Mouse (Mus musculus) mesoderm, embryonic 11.5 days (tissue): ENCODE measurements around the gene Tubb3.

Experiments
- DNase-seq: peaks from one replicate; pipeline ENCODE4 v3.0.0-alpha.2; 2012; ENCODE audit warnings: low read depth, low spot score

Tubb3 gene

GRCm38 (mm10) chr8:123411246-123411645 is at the start of gene Tubb3:
Gene Tubb3 (plus strand): TSS chr8:123411424.
- peak; percentile 90 for DNase-seq

DNA sequence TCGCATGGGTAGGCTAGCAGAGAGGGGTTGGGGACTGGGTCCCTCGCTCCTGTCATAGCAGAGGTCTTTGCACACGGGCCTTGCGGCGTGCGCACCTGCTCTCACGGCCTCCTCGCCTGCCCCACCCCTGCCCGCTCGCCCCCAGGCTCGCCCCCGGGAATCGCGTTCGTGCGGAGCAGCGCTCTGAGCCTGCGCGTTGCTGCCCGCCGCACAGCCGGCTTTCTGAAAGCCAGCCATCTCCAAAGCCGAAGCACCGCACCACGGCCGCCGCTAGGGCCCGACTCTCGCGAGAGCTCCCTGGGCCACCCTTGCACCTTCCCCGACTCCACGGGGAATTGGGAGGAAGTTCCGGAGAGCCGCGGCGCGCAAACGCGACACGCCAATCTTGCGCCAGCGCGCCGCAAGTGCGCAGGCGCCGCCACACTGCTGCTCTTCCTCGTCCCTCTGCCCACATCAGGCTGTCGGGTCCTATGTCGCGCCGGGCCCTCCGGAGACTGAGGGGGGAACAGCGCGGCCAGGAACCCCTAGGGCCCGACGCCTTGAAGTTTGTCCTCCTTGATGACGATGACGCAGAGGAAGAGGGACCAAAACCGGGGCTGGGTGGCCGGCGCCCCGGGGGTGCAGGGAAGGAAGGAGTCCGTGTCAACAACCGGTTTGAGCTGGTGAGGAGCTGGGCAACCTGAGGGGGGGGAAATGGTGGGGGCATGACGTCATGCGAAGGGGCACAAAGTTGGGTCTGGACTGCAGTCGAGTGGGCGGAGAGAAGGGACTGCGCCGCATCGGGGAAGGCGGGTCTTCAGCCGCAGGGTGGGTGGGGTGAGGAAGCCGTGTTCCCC is 37.6 kb upstream of the Tubb3 start, which contains the start of gene Tcf25:
Tcf25 (plus strand) TSS at position 351 of the 836 bp plus-strand sequence.
- peak; percentile 98 for DNase-seq

GRCm38 (mm10) chr8:123374239-123374578 is 37.0 kb upstream of the Tubb3 start:
- peak; percentile 96 for DNase-seq

DNA sequence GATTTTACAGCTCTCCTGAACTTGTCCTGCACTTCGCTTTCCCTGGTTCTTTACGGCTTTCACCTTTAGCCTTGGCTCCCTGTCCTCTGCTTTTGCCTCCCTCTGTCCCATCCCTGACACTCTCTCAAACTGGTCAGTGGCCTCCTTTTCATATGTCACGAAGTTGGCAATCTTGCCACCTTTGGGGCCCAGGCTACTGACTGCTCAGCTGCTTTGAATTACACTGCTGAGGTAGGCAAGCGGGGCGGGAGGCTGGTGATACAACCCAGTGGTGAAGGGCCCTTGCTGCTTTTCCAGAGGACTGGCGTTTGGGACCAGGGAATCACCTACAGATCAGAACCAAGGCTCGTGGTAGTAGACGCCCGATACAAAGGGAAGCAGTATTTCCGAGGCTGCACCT is 35.5 kb upstream of the Tubb3 start:
- DNase-seq, result no peak

DNA sequence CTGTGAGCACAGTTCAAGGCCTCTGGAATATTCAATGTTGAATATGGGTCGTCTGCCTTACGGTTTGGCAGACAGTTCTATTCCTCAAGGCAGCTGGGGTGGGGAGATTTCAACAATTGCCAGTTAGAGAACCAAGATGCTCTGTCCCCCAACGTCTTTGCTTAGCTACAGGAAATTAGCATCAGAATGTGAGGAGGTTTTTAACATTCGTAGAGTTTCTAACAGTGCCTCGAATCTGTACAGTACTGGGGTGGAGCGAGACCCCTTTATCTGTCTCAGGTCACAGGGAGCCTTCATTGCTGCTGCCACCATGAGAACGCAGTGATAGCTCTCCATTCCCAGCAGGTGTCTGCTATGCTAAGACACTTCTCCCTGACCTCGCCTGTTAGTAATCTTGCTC is 35.1 kb upstream of the Tubb3 start:
- no peak for DNase-seq

GRCm38 (mm10) chr8:123381711-123382110 is 29.5 kb upstream of the Tubb3 start:
- DNase-seq, result no peak

GRCm38 (mm10) chr8:123382516-123382915 is 28.7 kb upstream of the Tubb3 start:
- DNase-seq, result no peak

DNA sequence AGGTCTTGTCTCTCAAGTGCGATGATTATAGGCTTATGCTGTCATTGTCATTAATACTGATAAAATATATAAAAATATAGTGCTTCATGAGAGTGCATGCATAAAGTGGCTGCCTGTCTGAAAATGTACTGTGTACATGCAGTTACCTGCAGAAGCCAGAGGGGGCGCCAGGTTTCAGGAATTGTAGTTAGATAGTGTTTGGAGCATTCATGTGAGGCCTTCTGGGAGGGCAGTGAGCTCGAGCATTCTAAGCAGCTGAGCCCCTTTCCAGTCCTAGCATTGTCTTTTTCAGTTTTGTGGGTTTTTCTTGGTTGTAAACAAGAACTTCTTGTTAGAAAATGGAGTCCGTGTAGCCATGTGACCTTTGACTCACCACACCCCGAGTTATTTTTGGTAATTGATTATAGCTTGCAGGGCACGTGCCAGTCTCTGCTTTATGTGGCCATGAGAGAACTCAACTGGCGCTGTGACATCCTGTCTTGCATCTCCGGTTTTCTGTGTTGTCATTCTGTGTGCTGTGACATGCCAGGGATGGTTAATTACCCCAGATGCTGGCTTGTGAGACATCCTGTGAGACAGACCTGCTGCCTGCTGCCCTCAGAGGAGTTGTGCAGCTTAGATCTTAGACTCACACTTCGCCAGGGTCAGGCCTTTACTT is 26.2 kb upstream of the Tubb3 start:
- peak; percentile 25 for DNase-seq

DNA sequence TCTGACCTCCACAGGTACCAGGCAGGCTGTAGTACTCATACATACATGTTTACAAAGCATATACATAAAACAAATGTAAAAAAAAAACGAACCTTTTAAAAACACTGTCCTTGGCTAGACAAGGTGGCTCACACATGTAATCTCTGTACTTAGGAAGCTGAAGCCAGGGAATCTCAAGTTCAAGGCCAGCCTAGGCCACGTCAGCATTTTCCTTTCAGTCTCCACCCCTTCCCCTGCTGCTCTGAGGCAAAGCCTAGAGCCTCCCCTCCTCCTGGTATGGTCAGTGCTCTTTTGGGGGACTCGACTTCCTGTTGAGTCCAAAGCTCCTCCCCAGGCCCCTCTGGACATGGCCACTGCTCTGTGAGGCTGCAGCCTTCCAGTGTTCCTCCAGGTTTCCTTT is 24.2 kb upstream of the Tubb3 start:
- no peak for DNase-seq

- no peak for DNase-seq
Measured at GRCm38 (mm10) chr8:123387801-123388200, 23.4 kb upstream of the Tubb3 start.

DNA sequence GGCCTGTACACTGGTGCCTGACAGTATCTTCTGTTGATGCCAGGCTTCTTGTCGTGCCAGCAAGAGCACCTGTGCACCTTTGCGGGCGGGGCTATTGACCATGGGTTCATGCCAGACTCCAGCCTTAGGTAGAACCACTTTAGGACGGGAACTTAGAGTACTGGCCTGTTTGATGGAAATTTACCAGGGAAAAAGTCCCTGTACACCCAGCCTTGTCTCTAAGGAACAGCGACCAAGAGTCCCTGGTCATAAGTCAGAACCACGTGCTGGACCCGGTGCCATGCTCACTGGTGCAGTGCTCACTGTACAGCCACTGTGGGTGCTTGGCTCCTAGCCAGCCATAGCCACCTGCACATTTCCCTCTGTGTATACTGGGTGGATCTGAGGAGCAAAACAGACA is 22.2 kb upstream of the Tubb3 start:
- no peak for DNase-seq

DNA sequence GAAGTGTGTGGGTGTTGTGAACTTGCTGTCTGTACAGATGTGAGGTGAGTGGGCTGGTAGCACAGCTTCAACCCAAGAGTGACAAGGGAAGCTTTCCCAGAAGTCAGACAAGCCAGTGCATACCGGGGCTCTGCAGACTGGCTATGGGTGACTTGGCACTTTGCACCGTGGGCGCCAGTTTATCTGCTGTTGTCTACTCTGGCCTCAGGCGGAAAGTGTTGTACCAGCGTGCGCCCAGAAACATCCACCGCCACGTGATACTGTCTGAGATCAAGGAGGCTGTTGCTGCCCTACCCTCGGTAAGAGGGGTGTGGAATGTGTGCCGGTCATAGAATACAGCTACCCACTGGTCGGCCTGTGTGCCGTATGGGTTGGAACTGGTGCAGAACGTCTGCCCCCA is 12.9 kb upstream of the Tubb3 start:
- DNase-seq, result no peak

- no peak for DNase-seq
Measured at GRCm38 (mm10) chr8:123401936-123402335, 9.3 kb upstream of the Tubb3 start.

GRCm38 (mm10) chr8:123402730-123403326 is 8.4 kb upstream of the Tubb3 start:
- no peak for DNase-seq

- no peak for DNase-seq
Measured at GRCm38 (mm10) chr8:123404521-123404920, 6.7 kb upstream of the Tubb3 start.

DNA sequence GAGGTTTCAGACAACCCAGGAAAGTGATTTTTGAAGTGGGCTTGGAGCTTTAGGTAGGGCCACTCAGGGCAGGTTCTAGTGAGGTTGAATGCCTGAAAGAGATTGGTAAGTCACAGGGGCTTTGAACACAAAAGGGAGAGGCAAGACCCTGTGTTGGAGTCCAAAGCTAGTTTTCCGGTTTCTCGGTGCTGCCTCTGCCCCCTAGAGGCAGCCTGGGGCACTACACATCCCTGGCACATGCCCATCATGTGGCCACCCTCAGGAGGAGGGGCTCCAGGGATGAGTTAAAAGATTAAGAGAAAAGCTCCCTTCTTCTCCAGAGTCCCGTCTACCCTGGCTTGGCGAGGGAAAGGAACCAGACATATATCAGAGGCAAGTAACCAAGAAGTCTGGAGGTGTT is 4.4 kb upstream of the Tubb3 start, which contains the start of gene Mc1r:
Mc1r (plus strand) TSS at position 322 of the 400 bp plus-strand sequence.
- DNase-seq, result peak; percentile 81

- no peak for DNase-seq
Measured at GRCm38 (mm10) chr8:123407612-123408011, 3.6 kb upstream of the Tubb3 start.

- no peak for DNase-seq
Measured at GRCm38 (mm10) chr8:123408586-123409544, 2.4 kb upstream of the Tubb3 start.

GRCm38 (mm10) chr8:123410049-123410587 is 1.1 kb upstream of the Tubb3 start:
- peak; percentile 70 for DNase-seq

DNA sequence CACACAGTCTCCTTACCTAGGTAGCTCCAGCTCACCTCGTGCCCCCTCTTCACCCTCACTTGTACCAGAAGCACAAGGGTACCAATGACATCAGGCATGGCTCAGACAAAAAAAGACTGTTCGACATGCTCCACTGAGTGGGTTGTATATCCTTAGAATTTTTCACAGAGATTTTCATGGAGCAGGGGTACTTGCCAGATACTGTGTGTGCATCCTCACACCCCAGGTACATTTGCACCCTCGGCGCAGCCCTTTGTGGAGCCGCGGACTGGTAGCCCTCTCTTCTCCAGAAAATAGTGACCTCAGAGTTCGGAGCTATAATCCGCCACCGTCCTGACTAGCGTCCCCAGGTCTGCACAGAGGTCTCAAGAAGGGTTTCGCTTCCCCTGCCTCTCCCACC is 436 bp upstream of the Tubb3 start:
- DNase-seq, result no peak

DNA sequence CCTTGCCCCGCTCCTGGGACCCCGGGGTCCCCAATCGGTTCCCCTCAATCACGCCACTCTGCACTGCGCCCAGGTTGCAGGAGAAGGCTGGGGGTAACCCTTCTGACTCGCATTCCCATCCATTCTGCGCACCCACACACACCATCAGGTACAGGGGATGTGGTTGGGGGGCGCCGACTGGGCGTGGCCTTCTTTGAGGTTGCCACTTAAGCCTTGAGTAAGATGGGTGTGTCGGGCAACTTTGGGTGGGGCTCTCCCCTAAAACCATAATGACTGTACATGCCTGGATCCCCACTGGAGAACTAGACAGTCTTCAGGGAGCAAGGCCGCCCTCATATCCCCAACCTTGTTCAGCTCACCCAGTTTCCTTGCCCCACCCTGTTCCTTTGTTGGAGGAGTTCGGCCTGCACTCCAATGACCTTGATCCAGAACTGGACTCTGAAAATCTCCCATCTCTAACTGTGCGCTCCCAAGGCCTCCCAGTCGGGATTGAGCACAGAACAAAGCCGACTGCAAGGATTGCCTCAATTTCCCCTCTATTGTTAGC is 630 bp downstream of the Tubb3 start:
- no peak for DNase-seq
